Mouse (Mus musculus) heart, embryonic 16.5 days (tissue): ENCODE measurements at regions not wholly inside any gene's neighbourhood (a gene's known extent, or its start where the extent isn't known, plus 50 kb on each side); places are given as distances from the start of the nearest gene placed in this dataset.

Experiments
- ATAC-seq: fragments of 200-750 bp; cut with Nextera tagmentation; replicated peaks from 2 replicates; pipeline ENCODE4 v1.8.0; 2017; ENCODE audit warnings: moderate number of reproducible peaks; ENCODE audit not compliant: insufficient read depth, low FRiP score; ENCODE audit errors: extremely low read depth
- H3K27ac ChIP-seq: fragments of 300-500 bp; sonication (generic); 2 replicates; pipeline ENCODE4 v1.5.1; 2014; ENCODE audit warnings: mild to moderate bottlenecking, low read length, control low read depth, moderate library complexity
- H3K27me3 ChIP-seq: fragments of 300-500 bp; sonication (generic); 2 replicates; pipeline ENCODE4 v1.6.1; 2014; ENCODE audit warnings: low read length, mixed read lengths; ENCODE audit not compliant: control insufficient read depth, insufficient read depth
- H3K36me3 ChIP-seq: fragments of 300-500 bp; sonication (generic); 2 replicates; pipeline ENCODE4 v1.6.1; 2014; ENCODE audit not compliant: control insufficient read depth, insufficient read depth
- H3K4me1 ChIP-seq: fragments of 300-500 bp; sonication (generic); 2 replicates; pipeline ENCODE4 v1.6.1; 2014; ENCODE audit warnings: low read length, mixed read lengths; ENCODE audit not compliant: control insufficient read depth, insufficient read depth
- H3K4me2 ChIP-seq: fragments of 300-500 bp; sonication (generic); 2 replicates; pipeline ENCODE4 v1.6.1; 2014; ENCODE audit warnings: low read depth, mild to moderate bottlenecking, control low read depth, low read length
- H3K4me3 ChIP-seq: fragments of 300-500 bp; sonication (generic); 2 replicates; pipeline ENCODE4 v1.5.1; 2014; ENCODE audit warnings: mild to moderate bottlenecking, control low read depth, low read length
- H3K9ac ChIP-seq: fragments of 300-500 bp; sonication (generic); 2 replicates; pipeline ENCODE4 v1.6.1; 2014; ENCODE audit warnings: low read length, control low read depth
- H3K9me3 ChIP-seq: fragments of 300-500 bp; sonication (generic); replicated peaks from 2 replicates; pipeline ENCODE4 v1.6.1; 2016; ENCODE audit warnings: low read length; ENCODE audit not compliant: control insufficient read depth
- WGBS: fragments of 180-500 bp; shearing (Covaris S2); extraction: QIAGEN DNeasy Blood & Tissue Kit; methylation state at CpG from one replicate; pipeline ENCODE4 v1.1.7; 2014; 5-methylcytosine and 5-hydroxymethylcytosine counted together

DNA sequence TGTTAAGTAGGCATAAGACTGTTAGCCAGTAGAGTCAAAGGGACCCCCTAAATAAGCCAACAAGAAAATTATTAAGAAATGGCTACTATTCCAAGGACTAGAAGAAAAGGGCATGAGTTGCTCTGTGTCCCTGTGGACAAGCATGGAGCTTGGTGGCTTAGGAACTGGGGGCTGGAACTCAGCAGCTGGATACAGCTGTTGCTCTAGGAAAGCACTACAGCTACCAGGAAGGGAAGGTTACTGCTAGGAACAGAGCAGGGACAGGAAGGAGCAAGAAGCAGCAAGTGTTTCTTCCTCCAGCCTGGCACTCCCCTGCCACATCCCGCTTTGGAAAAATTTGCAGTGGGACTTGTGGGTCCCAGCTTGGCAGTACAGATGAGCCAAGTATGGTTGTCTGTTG is 95.0 kb upstream of the Stc2 start:
- Histone ChIP-seq H3K27ac (no peak overlapping the region), H3K4me2 (no peak overlapping the region), H3K27me3 (no peaks in the 10 kb centered on the region), H3K36me3 (no peaks in the 10 kb centered on the region), H3K9me3 (no peaks in the 10 kb centered on the region), H3K4me1 (no peaks in the 10 kb centered on the region), H3K4me3 (no peak overlapping the region), H3K9ac (no peak overlapping the region)
- ATAC-seq, result no peak
- 75% methylated on average over 1 of the region's 1 CpGs for WGBS

- no peaks in the 10 kb centered on the region for H3K36me3 ChIP-seq
- no peaks in the 10 kb centered on the region for H3K4me1 ChIP-seq
- H3K4me3 ChIP-seq, result no peak overlapping the region
- H3K9ac ChIP-seq, result no peak overlapping the region
- H3K9me3 ChIP-seq, result no peaks in the 10 kb centered on the region
- no peak overlapping the region for H3K27ac ChIP-seq
- H3K27me3 ChIP-seq, result no peaks in the 10 kb centered on the region
- no peak overlapping the region for H3K4me2 ChIP-seq
- ATAC-seq, result no peak
Observed at GRCm38 (mm10) chr11:31462440-31462839, 92.6 kb upstream of the Stc2 start.

DNA sequence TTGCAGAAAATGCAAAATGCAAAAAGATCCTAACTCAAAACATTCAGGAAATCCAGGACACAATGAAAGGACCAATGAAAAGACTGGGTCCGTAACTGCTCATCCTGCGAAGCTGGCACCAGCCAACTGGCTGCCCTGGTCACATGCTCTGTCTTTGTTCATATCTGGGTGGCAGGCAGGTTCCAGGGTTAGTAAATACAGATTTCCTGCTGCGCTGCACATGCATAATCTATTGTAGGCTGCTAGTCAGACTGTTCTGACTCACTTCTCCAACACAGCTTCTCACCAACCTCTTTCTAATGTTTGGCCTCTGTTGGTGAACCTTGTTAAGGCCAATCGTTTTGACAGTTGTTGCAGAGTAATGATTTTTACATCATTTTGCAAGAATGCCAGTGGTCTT is 92.0 kb upstream of the Stc2 start:
- ATAC-seq, result 0 out of 2 replicates have a peak, but pooled peaks have one; percentile 32
- 63% methylated on average over 4 of the region's 4 CpGs for WGBS
- H3K27ac ChIP-seq, result no peak overlapping the region

GRCm38 (mm10) chr11:31461348-31461747 is 91.5 kb upstream of the Stc2 start:
- Histone ChIP-seq H3K27me3 (no peaks in the 10 kb centered on the region), H3K27ac (no peak overlapping the region), H3K36me3 (no peaks in the 10 kb centered on the region), H3K9me3 (no peaks in the 10 kb centered on the region), H3K9ac (no peak overlapping the region), H3K4me1 (no peaks in the 10 kb centered on the region), H3K4me2 (no peak overlapping the region), H3K4me3 (no peak overlapping the region)
- peak; percentile 69 for ATAC-seq
- WGBS, result 45% methylated on average over 3 of the region's 3 CpGs

More for the DNA sequence above, 92.0 kb upstream of the Stc2 start:
- H3K9me3 ChIP-seq, result no peaks in the 10 kb centered on the region
- no peak overlapping the region for H3K4me2 ChIP-seq
- H3K36me3 ChIP-seq, result no peaks in the 10 kb centered on the region
- no peaks in the 10 kb centered on the region for H3K27me3 ChIP-seq
- H3K4me3 ChIP-seq, result no peak overlapping the region
- H3K9ac ChIP-seq, result no peak overlapping the region
- H3K4me1 ChIP-seq, result no peaks in the 10 kb centered on the region

GRCm38 (mm10) chr11:31427374-31427773 is 57.5 kb upstream of the Stc2 start:
- 80% methylated on average over 2 of the region's 2 CpGs for WGBS
- no peak overlapping the region for H3K4me2 ChIP-seq
- no peak for ATAC-seq
- no peaks in the 10 kb centered on the region for H3K27me3 ChIP-seq
- no peak overlapping the region for H3K9ac ChIP-seq
- no peaks in the 10 kb centered on the region for H3K4me1 ChIP-seq
- 0 out of 2 replicates have a peak, but pooled peaks cover 3% of the 10 kb centered on the region for H3K9me3 ChIP-seq
- no peak overlapping the region for H3K4me3 ChIP-seq
- no peak overlapping the region for H3K27ac ChIP-seq
- no peaks in the 10 kb centered on the region for H3K36me3 ChIP-seq
